Mouse (Mus musculus): ENCODE measurements around the gene Tmbim4.

Tmbim4 gene

DNA sequence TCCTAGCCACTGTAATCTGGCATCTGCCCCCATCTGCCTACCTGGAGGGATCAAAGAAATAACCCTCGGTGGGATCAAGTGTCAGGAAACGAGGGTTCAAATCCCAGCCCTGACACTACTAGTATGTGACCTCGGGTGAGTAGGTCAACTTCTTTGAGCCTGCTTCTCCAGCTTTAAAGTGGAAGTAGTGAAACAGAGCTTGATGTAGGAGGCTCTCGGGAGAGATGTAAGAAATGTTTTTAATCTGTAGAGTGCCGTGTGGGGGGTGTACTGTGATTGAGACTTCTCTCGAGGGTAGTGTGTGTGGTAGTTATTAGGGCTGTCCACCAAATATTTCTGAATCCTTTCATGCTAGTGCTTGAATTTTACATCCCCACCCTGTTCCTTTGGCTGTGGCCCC is 41.0 kb downstream of the Tmbim4 start:
- no peak for DNase-seq (ENCODE audit: inconsistent age in 2 of 2, low spot score in 1 of 2)

DNA sequence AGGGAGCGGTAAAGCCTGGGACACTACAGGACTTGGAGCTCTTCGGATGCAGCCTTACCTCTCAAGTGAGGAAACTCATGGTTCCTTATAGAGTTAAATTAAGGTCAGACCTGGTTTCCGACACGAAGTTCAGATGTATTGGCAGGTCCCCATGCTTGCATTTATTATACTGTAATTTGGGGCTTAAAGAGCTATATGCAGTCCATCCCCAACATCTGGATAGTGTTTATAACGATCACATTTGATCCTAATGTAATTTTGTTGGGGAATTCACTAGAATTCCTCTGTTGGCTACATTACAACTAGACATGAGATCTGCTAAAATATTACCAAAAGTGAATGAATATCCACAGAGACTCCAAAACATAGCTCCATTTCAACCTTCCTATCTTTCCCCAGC is 44.3 kb downstream of the Tmbim4 start:
- DNase-seq (ENCODE audit: inconsistent age in 2 of 2, low spot score in 1 of 2): no peak

DNA sequence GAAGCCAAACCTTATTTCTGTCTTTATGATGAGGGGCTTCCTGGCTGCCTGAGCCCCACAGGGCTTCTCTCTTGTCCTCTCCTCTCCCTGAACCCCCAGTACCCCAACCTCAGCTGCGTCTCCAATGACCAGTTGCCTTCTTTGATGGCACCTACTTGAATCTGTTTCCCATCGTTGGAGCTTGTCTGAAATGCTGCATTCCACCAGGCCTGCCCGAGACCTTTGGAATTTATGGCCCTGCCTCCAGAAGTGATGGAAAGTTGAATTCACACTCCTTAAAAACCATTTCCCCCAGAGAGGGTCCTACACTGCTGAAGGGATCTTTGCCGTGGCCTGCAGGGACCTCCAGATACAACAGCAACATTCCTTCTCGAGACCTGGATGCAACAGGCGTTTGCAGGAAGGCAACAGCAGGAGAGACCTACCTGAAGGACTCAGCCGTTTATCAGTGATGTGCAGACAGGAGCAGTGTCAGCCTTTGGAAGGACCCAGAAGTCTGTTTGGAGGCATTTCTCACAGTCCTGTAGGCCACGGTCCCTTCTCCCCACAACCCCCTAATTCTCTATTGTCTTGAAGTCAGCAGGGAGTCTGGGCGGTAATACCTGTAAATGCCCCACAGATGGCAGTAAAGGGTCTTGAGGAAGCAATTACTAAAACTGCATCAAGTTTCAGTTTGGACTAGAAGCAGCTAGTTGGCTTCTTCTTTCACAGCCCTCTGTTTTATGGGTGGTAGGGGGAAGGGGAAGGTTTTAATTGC is 45.8 kb downstream of the Tmbim4 start:
- DNase-seq (ENCODE audit: inconsistent age in 2 of 2, low spot score in 1 of 2): peak; percentile 24 to 78

DNA sequence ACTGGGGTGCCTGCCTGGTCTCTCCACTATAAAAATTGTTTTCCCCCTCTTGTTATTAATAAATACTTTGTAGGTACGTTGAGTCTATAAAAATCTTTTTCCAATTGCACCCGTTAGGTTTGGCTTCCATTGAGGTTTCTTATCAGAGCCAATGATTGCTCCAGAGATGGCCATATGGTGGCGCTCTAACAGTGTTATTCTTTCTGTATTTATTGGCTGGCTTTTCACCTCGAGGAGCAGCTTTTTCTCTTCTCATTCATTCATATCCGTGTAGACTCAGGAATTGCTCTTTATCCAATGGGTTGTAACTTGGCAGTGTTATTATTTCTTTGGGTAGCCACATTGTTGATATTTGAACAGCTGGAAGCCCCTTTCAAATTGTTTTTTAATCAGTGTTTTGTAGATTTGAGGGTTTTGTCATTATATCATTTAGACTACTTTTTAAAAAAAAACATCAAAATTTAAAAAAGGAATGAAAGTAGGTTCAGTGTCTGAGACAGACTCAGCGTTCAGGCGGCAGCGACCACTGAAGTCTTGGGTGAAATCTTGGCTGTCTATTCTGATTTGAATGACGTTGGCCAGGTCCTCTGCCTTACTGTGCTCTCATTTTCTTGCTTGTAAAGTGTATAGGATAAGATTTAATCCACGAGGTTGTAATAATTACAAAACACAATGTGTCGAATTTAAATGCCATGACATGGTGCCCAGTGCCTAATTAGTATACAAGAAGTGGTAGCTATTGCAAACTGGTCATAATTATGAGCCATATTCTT is 49.7 kb downstream of the Tmbim4 start:
- DNase-seq (ENCODE audit: inconsistent age in 2 of 2, low spot score in 1 of 2): no peak

DNA sequence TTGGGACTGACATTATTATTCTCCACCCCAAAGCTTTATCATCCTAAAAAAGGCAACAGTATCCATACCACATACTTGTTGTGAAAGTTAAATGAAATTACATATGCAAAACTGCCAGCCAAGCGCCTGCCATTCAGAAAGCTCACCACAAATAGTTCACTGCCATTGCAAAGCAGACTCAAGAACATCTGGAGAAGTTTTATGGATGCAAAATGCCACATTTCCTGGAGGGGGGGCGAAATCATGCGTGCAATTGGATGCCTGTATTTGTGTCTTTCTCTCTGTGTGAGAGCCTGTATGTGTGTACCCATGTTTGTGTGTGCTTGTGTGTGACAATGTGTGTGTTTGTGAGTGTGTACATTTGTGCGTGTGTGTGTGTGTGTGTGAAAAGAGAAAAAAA is 50.4 kb downstream of the Tmbim4 start:
- DNase-seq (ENCODE audit: inconsistent age in 2 of 2, low spot score in 1 of 2): no peak

DNA sequence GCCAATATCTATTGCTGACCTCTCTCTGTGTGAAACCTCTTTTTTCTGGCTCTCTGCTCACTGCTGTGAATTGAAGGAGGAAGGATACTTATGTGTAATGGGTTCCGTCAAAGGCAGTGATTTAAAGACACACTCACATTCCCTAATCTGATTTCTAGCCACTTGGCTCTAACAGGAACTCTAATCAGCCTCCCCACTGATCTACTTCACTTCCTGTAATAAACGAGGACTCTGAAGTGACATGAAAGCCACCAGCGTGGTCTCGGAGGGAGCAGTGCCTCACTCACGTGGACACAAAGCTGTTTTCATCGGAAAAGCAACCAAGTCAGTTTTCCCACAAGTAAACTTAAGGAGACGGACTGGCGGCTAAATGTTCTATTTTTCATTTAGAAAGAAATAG is 51.4 kb downstream of the Tmbim4 start:
- no peak for DNase-seq (ENCODE audit: inconsistent age in 2 of 2, low spot score in 1 of 2)

DNA sequence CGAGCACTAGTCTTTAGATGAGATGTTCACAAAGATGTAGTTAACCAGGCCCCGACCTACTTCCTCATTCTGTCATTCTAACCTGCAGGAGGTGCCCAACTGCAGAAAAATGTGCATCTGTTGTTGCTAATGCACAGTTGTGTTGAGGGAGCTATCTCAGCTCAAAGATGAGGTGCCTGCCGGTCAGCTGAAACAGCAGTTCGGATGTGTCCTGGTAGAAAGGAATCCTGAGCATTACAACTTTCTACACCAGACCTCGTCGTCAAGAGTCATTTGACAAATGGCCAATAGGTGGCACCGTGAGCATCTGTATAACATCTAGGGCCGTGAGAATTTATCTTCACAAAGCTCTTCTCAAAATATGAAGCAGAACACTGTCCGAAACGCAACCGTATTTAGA is 55.8 kb downstream of the Tmbim4 start:
- peak; percentile 18 to 77 for DNase-seq (ENCODE audit: inconsistent age in 2 of 2, low spot score in 1 of 2)

DNA sequence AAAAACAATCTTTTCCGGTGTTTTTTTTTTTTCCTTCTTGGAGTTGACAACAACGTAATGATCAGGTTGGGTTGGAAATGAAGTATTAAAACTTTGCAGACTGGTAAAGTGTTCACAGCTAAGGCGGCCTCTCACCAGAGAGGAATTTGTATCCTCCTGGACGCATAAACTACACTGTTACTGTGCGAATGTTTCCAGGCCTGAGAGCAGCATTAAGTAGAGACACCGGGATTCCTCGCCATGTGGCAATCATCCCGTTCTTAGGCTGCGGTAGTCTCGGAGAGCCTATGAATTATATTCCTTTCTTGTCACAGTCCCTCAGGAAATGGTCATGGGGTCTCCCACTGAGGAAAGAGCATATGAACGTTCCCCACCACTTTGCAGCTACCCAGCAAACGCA is 66.4 kb downstream of the Tmbim4 start:
- no peak for DNase-seq (ENCODE audit: inconsistent age in 2 of 2, low spot score in 1 of 2)

DNA sequence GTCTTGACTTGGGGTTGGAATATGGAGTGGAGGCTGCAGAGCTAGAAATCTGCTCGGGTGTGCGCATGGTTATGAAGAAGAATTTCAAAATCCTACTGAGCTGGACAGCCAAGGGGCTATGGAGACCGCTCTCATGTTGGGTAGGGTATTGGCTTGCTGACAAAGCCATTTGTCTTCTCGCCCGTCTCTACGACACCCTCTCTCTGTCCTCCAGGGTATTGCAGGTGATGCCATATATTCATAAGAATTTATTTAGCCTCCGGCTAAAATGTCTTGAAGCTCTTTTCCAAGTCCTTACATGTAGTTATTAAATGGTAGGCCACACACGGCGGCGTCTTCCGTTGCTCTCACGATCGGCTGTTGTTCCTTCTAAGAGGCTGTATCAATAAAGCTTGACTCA is 68.6 kb downstream of the Tmbim4 start:
- DNase-seq (ENCODE audit: inconsistent age in 2 of 2, low spot score in 1 of 2): peak in 1 of 2 experiments; percentile 24

DNA sequence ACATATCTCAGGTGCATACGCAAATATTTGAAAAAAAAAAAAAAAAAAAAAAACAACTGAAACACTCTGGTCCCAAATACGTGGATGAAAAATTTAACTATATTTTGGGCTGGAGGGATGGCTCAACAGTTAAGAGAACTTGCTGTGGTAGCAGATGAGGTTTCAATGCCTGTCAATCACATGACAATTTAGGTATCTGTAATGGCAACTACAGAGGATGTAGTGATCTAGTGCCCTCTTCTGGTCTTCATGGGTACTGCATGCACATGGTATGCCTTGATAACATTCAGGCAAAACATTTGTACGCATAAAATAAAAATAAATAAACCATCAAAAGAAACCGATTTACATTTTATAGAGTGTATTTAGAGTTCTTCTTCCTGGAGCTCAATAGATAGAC is 69.4 kb downstream of the Tmbim4 start:
- DNase-seq (ENCODE audit: inconsistent age in 2 of 2, low spot score in 1 of 2): peak; percentile 17 to 81

DNA sequence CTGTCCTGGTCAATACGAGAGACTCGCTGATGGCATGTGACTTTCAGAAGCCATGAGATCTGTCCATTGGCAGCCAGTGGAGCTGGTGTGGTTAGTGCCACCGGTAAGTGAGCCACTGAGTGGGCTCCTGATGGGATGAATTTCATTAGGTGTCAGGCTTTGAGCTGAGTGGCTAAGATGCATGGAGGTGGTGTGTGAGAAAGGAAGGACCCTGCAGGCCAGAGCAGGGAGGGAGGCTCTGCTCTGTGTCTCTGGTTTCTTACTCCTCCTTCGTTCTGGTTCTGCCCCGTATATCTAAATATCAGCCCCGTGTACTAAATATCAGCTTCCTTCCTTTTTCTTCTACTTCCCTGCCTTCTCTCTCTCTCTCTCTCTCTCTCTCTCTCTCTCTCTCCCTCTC is 69.9 kb downstream of the Tmbim4 start:
- DNase-seq (ENCODE audit: inconsistent age in 2 of 2, low spot score in 1 of 2): no peak

DNA sequence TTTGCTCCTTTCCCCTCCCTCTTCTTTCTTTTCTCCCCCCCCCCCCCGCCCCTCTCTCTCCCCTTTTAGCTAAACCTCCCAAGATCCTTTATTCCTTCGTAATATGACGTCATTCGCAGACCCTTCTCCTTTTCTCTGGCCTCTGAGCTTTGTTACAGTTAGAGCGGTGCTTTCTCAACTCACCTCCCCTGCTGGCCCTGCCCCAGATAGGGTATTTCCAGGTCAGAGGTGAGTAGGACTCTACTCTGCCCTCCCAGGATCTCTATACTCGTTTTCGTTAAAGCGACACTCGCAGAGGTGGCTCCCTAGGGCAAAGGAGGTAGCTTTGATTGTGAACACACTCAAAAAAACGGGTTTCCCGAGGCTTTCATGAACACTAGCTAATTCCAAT is 70.5 kb downstream of the Tmbim4 start:
- DNase-seq (ENCODE audit: inconsistent age in 2 of 2, low spot score in 1 of 2): no peak

DNA sequence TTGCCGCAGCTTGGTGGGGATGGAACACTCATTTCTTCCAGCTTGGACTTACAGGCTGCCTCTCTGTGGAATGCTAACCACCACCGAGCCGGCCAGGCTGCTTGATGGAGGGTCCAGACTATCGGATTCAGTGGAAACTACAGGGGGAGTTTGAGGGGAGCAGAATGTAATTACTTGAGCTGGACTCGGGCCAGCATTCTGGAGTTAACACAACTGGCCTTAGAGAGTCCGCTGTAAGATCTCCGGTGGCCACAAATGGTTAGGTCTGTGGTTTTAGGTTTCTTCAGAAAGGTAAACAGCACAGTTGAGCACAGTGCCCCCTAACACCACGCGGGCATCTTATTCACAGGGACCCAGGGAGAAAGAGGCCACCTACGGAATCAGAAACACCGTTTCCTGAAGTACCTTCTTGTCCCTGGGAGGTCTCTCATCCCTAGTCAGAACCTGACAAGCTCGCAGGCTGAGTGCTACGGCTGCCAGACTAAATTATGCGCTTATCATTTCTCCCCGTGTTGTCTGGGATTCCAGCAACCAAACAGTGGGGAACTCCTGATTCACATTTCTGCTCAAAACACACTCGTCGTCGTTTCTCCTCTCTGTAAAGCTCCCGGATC is 71.0 kb downstream of the Tmbim4 start:
- peak in 1 of 2 experiments; percentile 24 for DNase-seq (ENCODE audit: inconsistent age in 2 of 2, low spot score in 1 of 2)

DNA sequence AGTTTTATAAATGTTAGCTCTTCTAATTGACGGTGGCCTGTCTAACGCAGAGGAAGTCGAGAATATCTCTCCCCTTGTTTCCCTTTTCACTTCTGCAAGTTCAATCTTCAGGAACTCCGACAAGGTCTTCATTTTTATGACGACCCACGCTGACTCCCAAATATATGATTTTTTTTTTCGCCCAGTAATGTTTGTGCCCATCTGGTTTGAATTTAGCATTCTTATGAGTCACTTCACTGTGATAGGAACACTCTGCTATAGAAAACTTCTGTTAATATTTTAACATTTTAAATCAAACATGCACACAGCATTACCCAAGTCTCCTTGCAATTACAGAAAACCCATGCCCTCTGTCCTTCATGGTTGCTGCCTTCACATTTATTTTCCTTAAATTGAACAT is 71.9 kb downstream of the Tmbim4 start:
- DNase-seq (ENCODE audit: inconsistent age in 2 of 2, low spot score in 1 of 2): no peak

All from adrenal gland, adult (tissue).